Comparison of ENCODE assay signal across 11 mouse cellular contexts in genomic region chr9:114544754-114545393, GRCm38 (mm10). TPM values are rescaled to one million over a fixed set of nuclear protein-coding genes. Genes with fewer than 3 reads are reported as not detected.
DNase-seq lines count a peak whose midpoint lies in the region; ATAC-seq and TF ChIP-seq lines count a peak whose summit lies in the region.
"Had no signal": no experiment of that assay in that cellular context is flagged by ENCODE, and none has a peak within 500 bp of the region (broad histone marks: within the 10 kb centered on the region; RNA-seq: fewer than 3 reads in every experiment).

No protein-coding gene starts in this region.

- DNase-seq in heart, embryonic 10.5 days (ENCODE audit: low spot score): no peak
- DNase-seq in heart, postnatal 36 days: no peak
- no peak for DNase-seq in neural tube, embryonic 10.5 days (ENCODE audit: extremely low spot score, low spot score)
- DNase-seq in kidney, postnatal 25 days: peak; percentile 68 to 73
- DNase-seq in stomach, postnatal 0 days (ENCODE audit: low spot score): peak; percentile 54
- DNase-seq in gastrocnemius, postnatal 4 days (ENCODE audit: low spot score in 2 of 2): no peak
- DNase-seq in heart, postnatal 14 days: no peak
- DNase-seq: retina, postnatal 1 day; thymus, adult 18-20 months had no signal

- no peak for TF ChIP-seq CTCF in stomach, postnatal 0 days (IDR thresholded peaks at IDR 0.05; ENCODE audit: low read depth)

- no peaks in the 10 kb centered on the region for H3K27me3 ChIP-seq in heart, embryonic 10.5 days (ENCODE audit: insufficient read depth, poor library complexity, severe bottlenecking)
- H3K27me3 ChIP-seq in neural tube, embryonic 12.5 days (replicated peaks): no peaks in the 10 kb centered on the region
- H3K27me3 ChIP-seq in stomach, postnatal 0 days (ENCODE audit: control insufficient read depth, insufficient read depth, low read length): no peaks in the 10 kb centered on the region

- no peaks in the 10 kb centered on the region for H3K9me3 ChIP-seq in heart, embryonic 10.5 days
- H3K9me3 ChIP-seq in neural tube, embryonic 12.5 days: no peaks in the 10 kb centered on the region
- H3K9me3 ChIP-seq in stomach, postnatal 0 days (ENCODE audit: control insufficient read depth, low read length): no peaks in the 10 kb centered on the region

- intact Hi-C loops in heart, postnatal 36 days (cut with DNase I): no loop called here
- intact Hi-C loops in heart, postnatal 14 days (cut with DNase I): no loop called here

- ATAC-seq in neural tube, embryonic 12.5 days (ENCODE audit: low FRiP score, low read depth): no peak
- no peak for ATAC-seq in stomach, postnatal 0 days (ENCODE audit: low FRiP score, low TSS enrichment)

- peak overlapping the region; percentile 8; the same call in 1 of the 2 replicates for H3K4me2 ChIP-seq in neural tube, embryonic 12.5 days (replicated peaks)
- no peak overlapping the region for H3K4me2 ChIP-seq in stomach, postnatal 0 days (replicated peaks; ENCODE audit: low read depth)

- peak overlapping the region; percentile 75 for H3K27ac ChIP-seq in heart, embryonic 10.5 days
- H3K27ac ChIP-seq in neural tube, embryonic 12.5 days: no peak overlapping the region
- no peak overlapping the region for H3K27ac ChIP-seq in stomach, postnatal 0 days (replicated peaks)

- H3K9ac ChIP-seq in neural tube, embryonic 12.5 days: no peak overlapping the region
- no peak overlapping the region for H3K9ac ChIP-seq in stomach, postnatal 0 days (ENCODE audit: low read length)

- peaks cover 92% of the 10 kb centered on the region for H3K4me1 ChIP-seq in heart, embryonic 10.5 days
- H3K4me1 ChIP-seq in neural tube, embryonic 12.5 days: peaks cover 42% of the 10 kb centered on the region
- H3K4me1 ChIP-seq in stomach, postnatal 0 days (replicated peaks; ENCODE audit: control insufficient read depth, insufficient read depth): peaks cover 2% of the 10 kb centered on the region

- H3K36me3 ChIP-seq in heart, embryonic 10.5 days: no peaks in the 10 kb centered on the region
- H3K36me3 ChIP-seq in neural tube, embryonic 12.5 days: no peaks in the 10 kb centered on the region
- no peaks in the 10 kb centered on the region for H3K36me3 ChIP-seq in stomach, postnatal 0 days (ENCODE audit: control insufficient read depth, insufficient read depth, low read length)

- WGBS in heart, embryonic 10.5 days: 49% methylated on average over 9 of the region's 9 CpGs
- 38% methylated on average over 9 of the region's 9 CpGs for WGBS in neural tube, embryonic 12.5 days
- WGBS in stomach, postnatal 0 days: 34% methylated on average over 9 of the region's 9 CpGs

- H3K4me3 ChIP-seq in heart, embryonic 10.5 days: no peak overlapping the region
- H3K4me3 ChIP-seq in neural tube, embryonic 12.5 days: no peak overlapping the region
- no peak overlapping the region for H3K4me3 ChIP-seq in stomach, postnatal 0 days (ENCODE audit: low read depth, low read length)

- no peak for TF ChIP-seq EP300 in stomach, postnatal 0 days (optimal IDR thresholded peaks at IDR 0.05)

RNA-seq across cellular contexts. Expression of gene Trim71, which starts 19.3 kb away (rescaled TPM):
- polyA plus RNA-seq in heart, embryonic 10.5 days (2016; fragmentation: Nextera tagmentation; extraction: Ambion mirVana): 2.4 and 3.1 TPM in 2 replicates
- not detected for total RNA-seq in heart, postnatal 36 days (2021)
- polyA plus RNA-seq in neural tube, embryonic 12.5 days (2016; fragmentation: Nextera tagmentation; extraction: Ambion mirVana): 0.98 and 1.4 TPM in 2 replicates
- polyA plus RNA-seq in stomach, postnatal 0 days (2015; fragmentation: Nextera tagmentation; extraction: Ambion mirVana): 0.47 and 0.51 TPM in 2 replicates
- total RNA-seq in gastrocnemius, postnatal 4 days (2021): under 1 TPM; 0.05 to 0.07 TPM
- not detected for total RNA-seq in heart, postnatal 14 days (2021)

RNA-seq across cellular contexts. Expression of gene C130032M10Rik, which starts 29.4 kb away (rescaled TPM):
- 0.38 and 0.97 TPM in 2 replicates for polyA plus RNA-seq in heart, embryonic 10.5 days (2016; fragmentation: Nextera tagmentation; extraction: Ambion mirVana)
- not detected for total RNA-seq in heart, postnatal 36 days (2021)
- 0.28 and 0.29 TPM in 2 replicates for polyA plus RNA-seq in neural tube, embryonic 12.5 days (2016; fragmentation: Nextera tagmentation; extraction: Ambion mirVana)
- not detected in 2 replicates for polyA plus RNA-seq in stomach, postnatal 0 days (2015; fragmentation: Nextera tagmentation; extraction: Ambion mirVana)
- total RNA-seq in gastrocnemius, postnatal 4 days (2021): not detected
- not detected for total RNA-seq in heart, postnatal 14 days (2021)
- total RNA-seq: left cerebral cortex, postnatal 10 days had no signal

RNA-seq across cellular contexts. Expression of gene Ccr4, which starts 40.2 kb away (rescaled TPM):
- polyA plus RNA-seq in heart, embryonic 10.5 days (2016; fragmentation: Nextera tagmentation; extraction: Ambion mirVana): not detected in 2 replicates
- not detected for total RNA-seq in heart, postnatal 36 days (2021)
- polyA plus RNA-seq in neural tube, embryonic 12.5 days (2016; fragmentation: Nextera tagmentation; extraction: Ambion mirVana): not detected in 2 replicates
- not detected in 2 replicates for polyA plus RNA-seq in stomach, postnatal 0 days (2015; fragmentation: Nextera tagmentation; extraction: Ambion mirVana)
- total RNA-seq in gastrocnemius, postnatal 4 days (2021): not detected
- under 1 TPM in 1 of 2 experiments, not detected in 1; 0.68 TPM for total RNA-seq in heart, postnatal 14 days (2021)
- total RNA-seq: left cerebral cortex, postnatal 10 days had no signal

Comparison
In these comparisons a context has a peak if more than half of its experiments do, and no peak if none do; other contexts are left out.
1. DNase-seq: peak in kidney, postnatal 25 days (2 of 2) and stomach, postnatal 0 days (single experiment); none in heart, embryonic 10.5 days (single experiment), heart, postnatal 36 days (0 of 2), neural tube, embryonic 10.5 days (single experiment), gastrocnemius, postnatal 4 days (0 of 2) and heart, postnatal 14 days (0 of 2).